Mouse (Mus musculus): Measurements from ENCODE around the gene Fcho1. TPM values are rescaled to one million over a fixed set of nuclear protein-coding genes. Genes with fewer than 3 reads are reported as not detected.
A peak's percentile ranks its signal among the peaks of the same experiment; 100 is the strongest.

The Fcho1 gene
- polyA plus RNA-seq, 1 experiment from 2014 or later = 16.7 TPM

DNA sequence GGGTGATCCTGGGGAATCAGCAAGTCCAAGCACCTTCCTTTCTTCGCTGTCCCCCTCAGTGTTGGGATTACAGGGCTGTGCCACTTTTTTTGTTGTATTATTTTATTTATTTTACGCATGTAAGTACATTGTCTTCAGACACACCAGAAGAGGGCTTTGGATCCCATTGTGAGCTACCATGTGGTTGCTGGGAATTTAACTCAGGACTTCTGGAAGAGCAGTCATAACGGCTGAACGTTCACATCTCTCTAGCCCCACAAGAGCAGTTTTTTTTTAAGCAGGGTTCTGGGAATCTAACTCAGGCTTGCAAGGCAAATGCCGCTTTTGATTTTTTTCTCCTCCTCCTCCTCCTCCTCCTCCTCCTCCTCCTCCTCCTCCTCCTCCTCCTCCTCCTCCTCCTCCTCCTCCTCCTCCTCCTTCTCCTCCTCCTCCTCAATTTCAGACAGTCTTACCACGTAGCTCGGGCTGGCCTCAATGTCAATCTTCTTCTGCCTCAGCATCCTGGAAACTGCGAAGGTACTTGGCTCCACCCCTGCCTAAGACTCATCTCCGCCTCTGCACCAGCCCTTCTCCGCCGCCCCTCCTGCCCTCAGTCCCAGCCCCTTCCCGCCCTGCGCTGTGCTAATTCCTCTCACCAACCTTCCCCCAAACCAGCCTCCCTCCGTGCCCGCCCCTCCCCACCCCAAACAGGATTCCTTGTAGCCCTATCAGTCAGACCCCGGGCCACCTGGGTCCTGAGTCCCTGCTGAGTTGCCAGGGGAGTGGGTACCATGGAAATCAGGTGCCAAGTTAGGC is 3.5 kb upstream of the Fcho1 start:
- Histone ChIP-seq H3K27ac (ENCODE audit: low read depth) (no peak overlapping the region), H3K4me2 (ENCODE audit: low read depth, low read length) (peak overlapping the region; percentile 68), H3K4me3 (ENCODE audit: low read depth, low read length) (peak overlapping the region; percentile 5), H3K9ac (replicated peaks) (no peak overlapping the region), H3K36me3 (replicated peaks; ENCODE audit: insufficient read depth, low read length) (no peaks in the 10 kb centered on the region), H3K27me3 (ENCODE audit: insufficient read depth, low read length) (no peaks in the 10 kb centered on the region), H3K4me1 (ENCODE audit: insufficient read depth) (peaks cover 27% of the 10 kb centered on the region), H3K9me3 (ENCODE audit: low read length) (no peaks in the 10 kb centered on the region)
- 4% methylated on average over 16 of the region's 16 CpGs for WGBS (ENCODE audit: insufficient replicate concordance)
- TF ChIP-seq CTCF (IDR thresholded peaks at IDR 0.05; ENCODE audit: low read depth) (no peak), EP300 (IDR thresholded peaks at IDR 0.05; ENCODE audit: low read depth) (no peak)
- ATAC-seq (no peak), DNase-seq (no peak)

DNA sequence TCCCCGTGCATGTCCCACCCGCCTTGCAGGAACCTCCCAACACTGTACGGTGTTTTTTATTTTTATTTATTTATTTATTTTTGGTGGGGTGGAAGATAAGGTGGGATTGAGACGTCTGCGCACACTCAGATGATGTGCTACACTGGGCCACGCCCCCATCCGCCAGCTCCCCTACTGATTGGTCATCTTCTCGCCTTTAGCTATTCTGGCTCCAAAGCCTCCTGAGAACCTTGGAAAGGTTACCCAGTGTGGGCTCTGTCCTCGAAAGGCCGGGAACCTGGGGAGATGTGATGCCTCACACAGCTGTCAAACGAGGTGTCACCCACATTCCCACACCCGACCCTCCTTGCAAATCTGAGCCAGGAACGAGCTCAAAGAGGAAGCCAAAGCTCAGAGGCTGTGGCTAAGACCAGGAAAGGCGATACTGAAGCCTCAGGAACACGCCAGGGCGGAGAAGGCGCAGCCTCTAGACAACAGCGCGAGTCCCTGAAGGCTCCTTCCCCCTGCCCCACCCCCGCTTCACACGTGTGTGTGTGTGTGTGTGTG is 2.8 kb upstream of the Fcho1 start:
- H3K4me3 ChIP-seq (ENCODE audit: low read depth, low read length) = peak overlapping the region; percentile 5
- no peak overlapping the region for H3K27ac ChIP-seq (ENCODE audit: low read depth)
- H3K36me3 ChIP-seq (replicated peaks; ENCODE audit: insufficient read depth, low read length) = no peaks in the 10 kb centered on the region
- no peaks in the 10 kb centered on the region for H3K27me3 ChIP-seq (ENCODE audit: insufficient read depth, low read length)
- DNase-seq = no peak
- whole genome bisulfite sequencing (ENCODE audit: insufficient replicate concordance) = 11% methylated on average over 19 of the region's 21 CpGs
- no peak for TF ChIP-seq EP300 (IDR thresholded peaks at IDR 0.05; ENCODE audit: low read depth)
- TF ChIP-seq CTCF (IDR thresholded peaks at IDR 0.05; ENCODE audit: low read depth) = no peak
- no peak overlapping the region for H3K9ac ChIP-seq (replicated peaks)
- H3K4me1 ChIP-seq (ENCODE audit: insufficient read depth) = peaks cover 30% of the 10 kb centered on the region
- H3K4me2 ChIP-seq (ENCODE audit: low read depth, low read length) = peak overlapping the region; percentile 68
- ATAC-seq = peak; percentile 17; the same call in 1 of the 2 replicates
- H3K9me3 ChIP-seq (ENCODE audit: low read length) = no peaks in the 10 kb centered on the region

DNA sequence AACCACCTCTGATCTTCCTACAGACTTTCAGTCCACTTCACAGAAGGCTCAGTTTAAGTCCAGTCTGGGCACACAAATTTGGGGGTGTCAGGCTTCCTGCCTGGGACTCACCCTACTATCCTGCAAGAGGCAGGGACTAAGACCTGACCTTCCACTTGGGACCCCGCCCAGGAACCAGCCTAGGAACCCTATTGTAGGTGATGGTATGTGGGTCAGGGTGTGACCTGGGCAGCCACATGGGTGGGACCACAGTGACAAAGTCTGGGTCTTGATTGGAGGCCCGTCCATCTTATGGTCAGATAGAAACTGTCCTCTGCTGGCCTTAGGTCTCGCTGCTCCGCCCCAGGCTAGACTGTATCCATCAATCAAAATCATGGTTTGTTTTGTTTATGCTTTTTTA is 1.1 kb downstream of the Fcho1 start:
- no peaks in the 10 kb centered on the region for H3K27me3 ChIP-seq (ENCODE audit: insufficient read depth, low read length)
- H3K9me3 ChIP-seq (ENCODE audit: low read length) = no peaks in the 10 kb centered on the region
- peak; percentile 16 for DNase-seq
- TF ChIP-seq CTCF (IDR thresholded peaks at IDR 0.05; ENCODE audit: low read depth) = no peak
- TF ChIP-seq EP300 (IDR thresholded peaks at IDR 0.05; ENCODE audit: low read depth) = no peak
- H3K27ac ChIP-seq (ENCODE audit: low read depth) = peak overlapping the region; percentile 82
- H3K36me3 ChIP-seq (replicated peaks; ENCODE audit: insufficient read depth, low read length) = peaks cover 12% of the 10 kb centered on the region; the same call in 1 of the 2 replicates
- WGBS (ENCODE audit: insufficient replicate concordance) = 51% methylated on average over 4 of the region's 4 CpGs
- H3K4me2 ChIP-seq (ENCODE audit: low read depth, low read length) = peak overlapping the region; percentile 81
- H3K4me3 ChIP-seq (ENCODE audit: low read depth, low read length) = peak overlapping the region; percentile 62
- peaks cover 51% of the 10 kb centered on the region for H3K4me1 ChIP-seq (ENCODE audit: insufficient read depth)
- no peak for ATAC-seq
- peak overlapping the region; percentile 70; the same call in 1 of the 2 replicates for H3K9ac ChIP-seq (replicated peaks)

DNA sequence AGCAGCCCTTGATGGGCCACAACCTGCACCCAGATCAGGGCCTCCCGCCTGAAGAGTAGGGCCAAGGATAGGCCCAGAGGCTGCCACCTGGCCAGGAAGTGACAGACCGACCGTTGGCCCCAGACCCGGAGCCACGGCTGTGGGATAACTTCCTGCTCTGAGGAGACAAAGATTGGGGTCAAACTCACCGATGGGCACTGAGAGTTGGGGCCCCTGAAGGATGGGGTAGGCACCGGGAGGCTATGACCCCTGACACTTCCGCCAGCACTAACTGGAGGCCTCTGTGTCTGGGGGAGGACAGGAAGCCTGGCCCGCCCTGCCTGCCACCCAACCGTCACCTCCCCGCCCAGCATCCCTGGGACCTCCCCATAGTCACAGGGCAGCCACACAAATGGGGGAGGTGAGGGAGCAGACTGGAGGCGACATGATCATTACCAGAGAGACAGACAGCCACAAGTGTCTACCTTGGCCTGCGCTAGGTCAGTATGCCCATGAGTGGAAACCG is 2.4 kb downstream of the Fcho1 start:
- Histone ChIP-seq H3K9ac (replicated peaks) (peak overlapping the region; percentile 73), H3K4me3 (ENCODE audit: low read depth, low read length) (peak overlapping the region; percentile 53), H3K27ac (ENCODE audit: low read depth) (peak overlapping the region; percentile 82), H3K27me3 (ENCODE audit: insufficient read depth, low read length) (no peaks in the 10 kb centered on the region), H3K9me3 (ENCODE audit: low read length) (no peaks in the 10 kb centered on the region), H3K36me3 (replicated peaks; ENCODE audit: insufficient read depth, low read length) (peaks cover 14% of the 10 kb centered on the region; the same call in 1 of the 2 replicates), H3K4me1 (ENCODE audit: insufficient read depth) (peaks cover 55% of the 10 kb centered on the region), H3K4me2 (ENCODE audit: low read depth, low read length) (peak overlapping the region; percentile 81)
- ATAC-seq = peak; percentile 75
- WGBS (ENCODE audit: insufficient replicate concordance) = 23% methylated on average over 14 of the region's 14 CpGs
- TF ChIP-seq EP300 (IDR thresholded peaks at IDR 0.05; ENCODE audit: low read depth) (peak; percentile 62; the same call in 1 of the 2 replicates), CTCF (IDR thresholded peaks at IDR 0.05; ENCODE audit: low read depth) (no peak)
- DNase-seq = peak; percentile 83

DNA sequence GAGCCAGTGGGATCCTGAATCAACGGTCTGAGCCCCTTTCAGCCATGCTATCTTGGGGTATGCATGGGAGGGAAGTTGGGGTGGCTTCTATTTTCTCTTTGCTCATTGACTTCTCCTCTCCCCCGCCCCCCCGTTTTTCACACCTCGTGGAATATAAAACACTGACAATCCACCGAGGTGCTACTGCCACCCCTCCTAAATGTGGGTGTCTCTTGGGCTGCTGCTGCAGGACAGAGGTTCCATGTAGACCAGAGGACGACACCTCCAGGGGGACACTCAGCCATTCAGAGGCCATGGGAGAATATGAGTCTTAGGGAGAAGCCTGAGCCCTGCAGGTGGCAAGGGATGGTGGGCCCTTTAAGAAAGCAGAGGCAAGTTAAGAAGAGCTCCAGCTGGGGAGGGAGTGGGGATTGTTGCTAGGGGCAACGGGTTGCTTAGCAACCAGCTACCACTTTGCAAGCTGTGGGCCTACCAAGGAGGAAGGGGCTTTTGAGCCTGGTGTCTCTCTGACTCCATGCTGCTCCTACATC is 5.5 kb downstream of the Fcho1 start:
- Histone ChIP-seq H3K4me1 (ENCODE audit: insufficient read depth) (peaks cover 47% of the 10 kb centered on the region), H3K4me3 (ENCODE audit: low read depth, low read length) (no peak overlapping the region), H3K27me3 (ENCODE audit: insufficient read depth, low read length) (no peaks in the 10 kb centered on the region), H3K9ac (replicated peaks) (no peak overlapping the region), H3K4me2 (ENCODE audit: low read depth, low read length) (peak overlapping the region; percentile 33), H3K9me3 (ENCODE audit: low read length) (no peaks in the 10 kb centered on the region), H3K27ac (ENCODE audit: low read depth) (peak overlapping the region; percentile 74), H3K36me3 (replicated peaks; ENCODE audit: insufficient read depth, low read length) (peaks cover 23% of the 10 kb centered on the region; the same call in 1 of the 2 replicates)
- DNase-seq (peak; percentile 19), ATAC-seq (no peak)
- TF ChIP-seq CTCF (IDR thresholded peaks at IDR 0.05; ENCODE audit: low read depth) (no peak), EP300 (IDR thresholded peaks at IDR 0.05; ENCODE audit: low read depth) (no peak)
- 59% methylated on average over 7 of the region's 7 CpGs for WGBS (ENCODE audit: insufficient replicate concordance)

DNA sequence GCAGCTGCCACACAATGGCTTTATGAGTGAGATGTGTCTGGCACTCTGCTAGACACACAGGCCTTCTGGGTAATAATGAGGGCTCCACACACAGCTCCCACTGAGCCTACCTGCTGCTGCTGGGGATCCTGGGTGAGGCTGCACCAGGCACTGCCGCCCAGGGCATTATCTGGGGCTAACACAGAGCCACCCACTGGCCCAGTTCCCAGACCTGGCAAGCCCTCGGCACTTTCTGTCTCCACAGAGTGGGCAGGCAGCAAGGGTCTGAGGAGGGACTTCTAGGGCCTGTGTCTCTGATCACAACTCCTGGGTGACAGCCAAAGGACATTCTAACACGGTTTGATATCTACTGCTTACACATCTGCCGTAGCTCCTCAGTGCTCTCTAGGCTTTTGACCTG is 6.3 kb downstream of the Fcho1 start:
- H3K4me3 ChIP-seq (ENCODE audit: low read depth, low read length) = no peak overlapping the region
- H3K9me3 ChIP-seq (ENCODE audit: low read length) = no peaks in the 10 kb centered on the region
- peaks cover 39% of the 10 kb centered on the region for H3K4me1 ChIP-seq (ENCODE audit: insufficient read depth)
- TF ChIP-seq CTCF (IDR thresholded peaks at IDR 0.05; ENCODE audit: low read depth) (no peak), EP300 (IDR thresholded peaks at IDR 0.05; ENCODE audit: low read depth) (peak; percentile 85; the same call in 1 of the 2 replicates)
- ATAC-seq = peak; percentile 83
- peak; percentile 76 for DNase-seq
- no peaks in the 10 kb centered on the region for H3K27me3 ChIP-seq (ENCODE audit: insufficient read depth, low read length)
- H3K27ac ChIP-seq (ENCODE audit: low read depth) = peak overlapping the region; percentile 74
- 48% methylated on average over 4 of the region's 4 CpGs for WGBS (ENCODE audit: insufficient replicate concordance)
- H3K9ac ChIP-seq (replicated peaks) = no peak overlapping the region
- H3K36me3 ChIP-seq (replicated peaks; ENCODE audit: insufficient read depth, low read length) = peaks cover 23% of the 10 kb centered on the region; the same call in 1 of the 2 replicates
- peak overlapping the region; percentile 33 for H3K4me2 ChIP-seq (ENCODE audit: low read depth, low read length)
